Mouse (Mus musculus): ENCODE measurements at regions not wholly inside any gene's neighbourhood (a gene's known extent, or its start where the extent isn't known, plus 50 kb on each side); places are given as distances from the start of the nearest gene placed in this dataset.

DNA sequence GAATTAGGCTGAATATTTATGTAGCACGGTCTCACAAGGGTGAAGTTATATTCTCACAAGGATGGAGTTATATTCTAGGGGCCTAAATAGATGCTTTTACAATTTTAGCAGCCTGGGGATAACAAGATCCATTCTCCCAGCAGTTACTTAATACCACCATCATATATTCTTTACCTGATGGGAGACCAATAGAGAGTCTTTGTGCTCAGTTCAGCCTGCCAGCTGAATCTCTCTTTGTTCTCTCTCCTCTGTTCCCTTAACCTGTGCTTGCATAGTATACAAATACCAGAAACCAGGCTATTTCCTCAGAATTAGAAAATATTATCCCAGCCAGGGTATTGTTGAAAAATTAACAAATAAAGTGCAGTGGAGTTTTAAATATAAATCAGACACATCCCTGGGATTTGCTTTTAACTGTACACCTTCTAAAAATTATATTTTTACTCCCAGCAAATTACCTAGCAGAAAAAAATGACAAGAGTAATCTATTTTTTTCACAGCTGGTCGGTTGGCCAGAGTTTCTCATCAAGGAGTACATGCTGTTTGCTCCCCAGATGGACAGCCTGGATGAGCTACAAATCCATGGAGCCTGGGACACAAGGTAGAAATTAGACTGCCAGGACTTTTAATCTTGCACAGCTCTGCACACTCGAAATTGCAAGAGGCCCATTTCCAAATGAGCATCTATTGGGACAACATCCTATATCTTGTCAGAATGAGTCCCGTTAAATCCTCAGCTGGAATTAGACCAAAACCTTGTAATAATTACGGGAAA lies 281.0 kb upstream of the 4930452B06Rik start:
- no peak for DNase-seq (ENCODE audit: low read depth, low spot score)

DNA sequence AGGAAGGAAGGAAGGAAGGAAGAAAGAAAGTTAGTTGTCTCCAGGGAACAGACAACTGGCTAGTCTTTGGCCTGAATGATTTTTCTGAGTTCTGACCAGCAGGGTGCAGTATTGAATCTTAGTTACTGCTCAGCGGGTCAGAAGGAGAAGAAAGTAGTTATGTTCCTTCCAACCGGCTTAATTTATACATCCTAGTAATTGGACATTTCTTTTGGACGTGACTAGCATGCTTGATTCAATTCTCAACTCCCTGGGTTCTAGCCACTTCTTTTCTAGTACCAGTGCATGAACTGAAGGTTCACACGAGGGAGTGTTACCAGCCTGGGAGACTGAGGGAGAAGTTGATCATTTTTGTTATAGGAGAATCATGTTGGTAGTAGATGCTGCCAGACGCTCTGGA lies 269.1 kb upstream of the 4930452B06Rik start:
- peak; percentile 35 for DNase-seq (ENCODE audit: low read depth, low spot score)

All from telencephalon, adult 2 months (tissue).